Mouse (Mus musculus): ENCODE data around the gene Scfd1. TPM values are rescaled to one million over a fixed set of nuclear protein-coding genes. Genes with fewer than 3 reads are reported as not detected.
A peak's percentile ranks its signal among the peaks of the same experiment; 100 is the strongest.

Scfd1 gene
- polyA plus RNA-seq (2016; fragmentation: Nextera tagmentation; extraction: Ambion mirVana), result 73.2 and 74.9 TPM in 2 replicates

- Histone ChIP-seq H3K27me3 (no peaks in the 10 kb centered on the region), H3K4me3 (peak within 1 kb of the TSS; percentile 73), H3K9me3 (no peaks in the 10 kb centered on the region), H3K4me2 (replicated peaks) (peak within 1 kb of the TSS; percentile 68), H3K36me3 (peaks cover 17% of the 10 kb centered on the region), H3K4me1 (no peaks in the 10 kb centered on the region), H3K9ac (replicated peaks) (peak within 1 kb of the TSS; percentile 84), H3K27ac (replicated peaks) (peak within 1 kb of the TSS; percentile 80)
- 2% methylated on average over 34 of the region's 34 CpGs for WGBS
- ATAC-seq (ENCODE audit: low FRiP score, low read depth), result peak; percentile 100
Observed at GRCm38 (mm10) chr12:51377003-51377887, at the start of gene Scfd1. Gene Scfd1 (plus strand): TSS chr12:51377510.

- H3K4me2 ChIP-seq (replicated peaks), result no peak overlapping the region
- WGBS, result 96% methylated on average over 1 of the region's 1 CpGs
- no peaks in the 10 kb centered on the region for H3K9me3 ChIP-seq
- no peak overlapping the region for H3K9ac ChIP-seq (replicated peaks)
- H3K4me1 ChIP-seq, result no peaks in the 10 kb centered on the region
- no peak overlapping the region for H3K4me3 ChIP-seq
- H3K27ac ChIP-seq (replicated peaks), result no peak overlapping the region
- no peaks in the 10 kb centered on the region for H3K27me3 ChIP-seq
- ATAC-seq (ENCODE audit: low FRiP score, low read depth), result no peak
- no peaks in the 10 kb centered on the region for H3K36me3 ChIP-seq
Observed at GRCm38 (mm10) chr12:51337014-51337413, 40.3 kb upstream of the Scfd1 start.

GRCm38 (mm10) chr12:51346121-51346520 is 31.2 kb upstream of the Scfd1 start:
- no peaks in the 10 kb centered on the region for H3K27me3 ChIP-seq
- no peak overlapping the region for H3K4me2 ChIP-seq (replicated peaks)
- no peak for ATAC-seq (ENCODE audit: low FRiP score, low read depth)
- H3K4me3 ChIP-seq, result no peak overlapping the region
- H3K36me3 ChIP-seq, result no peaks in the 10 kb centered on the region
- H3K9me3 ChIP-seq, result no peaks in the 10 kb centered on the region
- WGBS, result 32% methylated on average over 4 of the region's 4 CpGs
- H3K27ac ChIP-seq (replicated peaks), result no peak overlapping the region
- no peak overlapping the region for H3K9ac ChIP-seq (replicated peaks)
- H3K4me1 ChIP-seq, result peaks cover 13% of the 10 kb centered on the region

GRCm38 (mm10) chr12:51347988-51348697 is 29.2 kb upstream of the Scfd1 start, which contains the start of gene G2e3:
Gene G2e3 (plus strand): TSS chr12:51348061.
- ATAC-seq (ENCODE audit: low FRiP score, low read depth), result peak; percentile 97
- H3K27ac ChIP-seq (replicated peaks), result peak within 1 kb of the TSS; percentile 97
- H3K9me3 ChIP-seq, result no peaks in the 10 kb centered on the region
- H3K4me3 ChIP-seq, result peak within 1 kb of the TSS; percentile 83
- H3K4me1 ChIP-seq, result peaks cover 13% of the 10 kb centered on the region
- WGBS, result under 1% methylated on average over 70 of the region's 70 CpGs
- peak within 1 kb of the TSS; percentile 67 for H3K4me2 ChIP-seq (replicated peaks)
- H3K27me3 ChIP-seq, result no peaks in the 10 kb centered on the region
- H3K9ac ChIP-seq (replicated peaks), result peak within 1 kb of the TSS; percentile 83
- peaks cover 14% of the 10 kb centered on the region for H3K36me3 ChIP-seq

- peak overlapping the region; percentile 83 for H3K9ac ChIP-seq (replicated peaks)
- WGBS, result under 1% methylated on average over 10 of the region's 10 CpGs
Observed at GRCm38 (mm10) chr12:51348698-51348998, 28.7 kb upstream of the Scfd1 start.

GRCm38 (mm10) chr12:51355296-51355695 is 22.0 kb upstream of the Scfd1 start:
- ATAC-seq (ENCODE audit: low FRiP score, low read depth), result no peak
- no peaks in the 10 kb centered on the region for H3K9me3 ChIP-seq
- WGBS, result 92% methylated on average over 8 of the region's 8 CpGs

More at GRCm38 (mm10) chr12:51348698-51348998, 28.7 kb upstream of the Scfd1 start:
- no peaks in the 10 kb centered on the region for H3K9me3 ChIP-seq
- ATAC-seq (ENCODE audit: low FRiP score, low read depth), result peak; percentile 42
- H3K4me3 ChIP-seq, result peak overlapping the region; percentile 83
- H3K27me3 ChIP-seq, result no peaks in the 10 kb centered on the region
- peaks cover 18% of the 10 kb centered on the region for H3K36me3 ChIP-seq
- peak overlapping the region; percentile 67 for H3K4me2 ChIP-seq (replicated peaks)
- H3K27ac ChIP-seq (replicated peaks), result peak overlapping the region; percentile 97
- H3K4me1 ChIP-seq, result peaks cover 13% of the 10 kb centered on the region

GRCm38 (mm10) chr12:51361294-51361693 is 16.0 kb upstream of the Scfd1 start:
- H3K27ac ChIP-seq (replicated peaks), result no peak overlapping the region
- ATAC-seq (ENCODE audit: low FRiP score, low read depth), result no peak
- H3K36me3 ChIP-seq, result peaks cover 83% of the 10 kb centered on the region

More at GRCm38 (mm10) chr12:51355296-51355695, 22.0 kb upstream of the Scfd1 start:
- Histone ChIP-seq H3K4me3 (no peak overlapping the region), H3K9ac (replicated peaks) (no peak overlapping the region), H3K27ac (replicated peaks) (no peak overlapping the region), H3K4me2 (replicated peaks) (no peak overlapping the region), H3K27me3 (no peaks in the 10 kb centered on the region), H3K36me3 (peaks cover 78% of the 10 kb centered on the region), H3K4me1 (peaks cover 7% of the 10 kb centered on the region)

GRCm38 (mm10) chr12:51362898-51363297 is 14.4 kb upstream of the Scfd1 start:
- H3K36me3 ChIP-seq, result peaks cover 82% of the 10 kb centered on the region
- H3K27ac ChIP-seq (replicated peaks), result no peak overlapping the region

More at GRCm38 (mm10) chr12:51361294-51361693, 16.0 kb upstream of the Scfd1 start:
- Histone ChIP-seq H3K4me1 (no peaks in the 10 kb centered on the region), H3K4me3 (no peak overlapping the region), H3K4me2 (replicated peaks) (no peak overlapping the region), H3K9ac (replicated peaks) (no peak overlapping the region), H3K27me3 (no peaks in the 10 kb centered on the region), H3K9me3 (no peaks in the 10 kb centered on the region)

GRCm38 (mm10) chr12:51368504-51368903 is 8.8 kb upstream of the Scfd1 start:
- ATAC-seq (ENCODE audit: low FRiP score, low read depth), result no peak
- no peak overlapping the region for H3K4me3 ChIP-seq
- no peak overlapping the region for H3K27ac ChIP-seq (replicated peaks)
- WGBS, result 93% methylated on average over 3 of the region's 3 CpGs
- H3K27me3 ChIP-seq, result no peaks in the 10 kb centered on the region
- H3K4me1 ChIP-seq, result no peaks in the 10 kb centered on the region
- H3K4me2 ChIP-seq (replicated peaks), result no peak overlapping the region
- H3K9me3 ChIP-seq, result no peaks in the 10 kb centered on the region
- peaks cover 69% of the 10 kb centered on the region for H3K36me3 ChIP-seq
- no peak overlapping the region for H3K9ac ChIP-seq (replicated peaks)

More at GRCm38 (mm10) chr12:51362898-51363297, 14.4 kb upstream of the Scfd1 start:
- 94% methylated on average over 1 of the region's 1 CpGs for WGBS
- no peak for ATAC-seq (ENCODE audit: low FRiP score, low read depth)
- Histone ChIP-seq H3K4me1 (no peaks in the 10 kb centered on the region), H3K9me3 (no peaks in the 10 kb centered on the region), H3K4me2 (replicated peaks) (no peak overlapping the region), H3K4me3 (no peak overlapping the region), H3K9ac (replicated peaks) (no peak overlapping the region), H3K27me3 (no peaks in the 10 kb centered on the region)

GRCm38 (mm10) chr12:51377888-51378190 is 529 bp downstream of the Scfd1 start:
- H3K4me1 ChIP-seq, result no peaks in the 10 kb centered on the region
- H3K9me3 ChIP-seq, result no peaks in the 10 kb centered on the region
- peaks cover 11% of the 10 kb centered on the region for H3K36me3 ChIP-seq
- peak overlapping the region; percentile 73 for H3K4me3 ChIP-seq
- peak overlapping the region; percentile 68 for H3K4me2 ChIP-seq (replicated peaks)
- H3K9ac ChIP-seq (replicated peaks), result peak overlapping the region; percentile 84
- no peak for ATAC-seq (ENCODE audit: low FRiP score, low read depth)
- H3K27ac ChIP-seq (replicated peaks), result peak overlapping the region; percentile 80
- 20% methylated on average over 6 of the region's 6 CpGs for WGBS
- no peaks in the 10 kb centered on the region for H3K27me3 ChIP-seq

- peaks cover 43% of the 10 kb centered on the region for H3K36me3 ChIP-seq
- no peak for ATAC-seq (ENCODE audit: low FRiP score, low read depth)
- no peaks in the 10 kb centered on the region for H3K4me1 ChIP-seq
- H3K9me3 ChIP-seq, result no peaks in the 10 kb centered on the region
- H3K9ac ChIP-seq (replicated peaks), result no peak overlapping the region
- H3K27me3 ChIP-seq, result no peaks in the 10 kb centered on the region
- WGBS, result 96% methylated on average over 6 of the region's 6 CpGs
- no peak overlapping the region for H3K27ac ChIP-seq (replicated peaks)
- no peak overlapping the region for H3K4me2 ChIP-seq (replicated peaks)
- H3K4me3 ChIP-seq, result no peak overlapping the region
Observed at GRCm38 (mm10) chr12:51399871-51400270, 22.6 kb downstream of the Scfd1 start.

GRCm38 (mm10) chr12:51402060-51402698 is 24.9 kb downstream of the Scfd1 start:
- 80% methylated on average over 5 of the region's 5 CpGs for whole genome bisulfite sequencing
- no peak for ATAC-seq (ENCODE audit: low FRiP score, low read depth)
- Histone ChIP-seq H3K27ac (replicated peaks) (no peak overlapping the region), H3K9ac (replicated peaks) (no peak overlapping the region), H3K36me3 (peaks cover 24% of the 10 kb centered on the region), H3K4me2 (replicated peaks) (no peak overlapping the region), H3K27me3 (no peaks in the 10 kb centered on the region), H3K4me1 (no peaks in the 10 kb centered on the region), H3K9me3 (no peaks in the 10 kb centered on the region), H3K4me3 (no peak overlapping the region)

All from midbrain, embryonic 12.5 days (tissue).